In genomic region chr17:85088401-85088800, GRCm38 (mm10) we compare ENCODE assay signal across 15 mouse cellular contexts. TPM values are rescaled to one million over a fixed set of nuclear protein-coding genes. Genes with fewer than 3 reads are reported as not detected.
DNase-seq lines count a peak whose midpoint lies in the region; ATAC-seq and TF ChIP-seq lines count a peak whose summit lies in the region.
"Had no signal": no experiment of that assay in that cellular context is flagged by ENCODE, and none has a peak within 500 bp of the region (broad histone marks: within the 10 kb centered on the region; RNA-seq: fewer than 3 reads in every experiment).

No protein-coding gene starts in this region.

- H3K9me3 ChIP-seq in hindbrain, postnatal 0 days (ENCODE audit: low read length) = no peaks in the 10 kb centered on the region
- H3K9me3 ChIP-seq in midbrain, postnatal 0 days (ENCODE audit: low read length) = no peaks in the 10 kb centered on the region

- TF ChIP-seq POLR2A in heart, adult 2 months (IDR thresholded peaks at IDR 0.05; ENCODE audit: insufficient read depth, low read depth, low read length) = no peak

- no peak overlapping the region for H3K9ac ChIP-seq in heart, adult 2 months (ENCODE audit: low read depth, low read length)
- H3K9ac ChIP-seq in hindbrain, postnatal 0 days (replicated peaks; ENCODE audit: low read length) = no peak overlapping the region
- no peak overlapping the region for H3K9ac ChIP-seq in midbrain, postnatal 0 days (replicated peaks; ENCODE audit: low read length, poor library complexity, severe bottlenecking)
- H3K9ac ChIP-seq: liver, postnatal 0 days had no signal

- H3K4me3 ChIP-seq in heart, adult 2 months = no peak overlapping the region
- peak overlapping the region; percentile 83; the same call in 1 of the 2 replicates for H3K4me3 ChIP-seq in left cerebral cortex, adult 2 months
- no peak overlapping the region for H3K4me3 ChIP-seq in hindbrain, postnatal 0 days (ENCODE audit: low read length)
- H3K4me3 ChIP-seq in midbrain, postnatal 0 days (ENCODE audit: low read depth, low read length) = peak overlapping the region; percentile 88; the same call in 1 of the 2 replicates

- 88% methylated on average over 11 of the region's 11 CpGs for WGBS in heart, adult 2 months
- 84% methylated on average over 11 of the region's 11 CpGs for WGBS in hindbrain, postnatal 0 days
- 81% methylated on average over 11 of the region's 11 CpGs for WGBS in midbrain, postnatal 0 days

- DNase-seq in heart, adult 2 months = no peak
- DNase-seq in heart, adult 9 months (ENCODE audit: low spot score in 2 of 2) = no peak
- DNase-seq in left cerebral cortex, adult 2 months (ENCODE audit: extremely low spot score in 1 of 2, low spot score in 2 of 2) = no peak
- DNase-seq in left cerebral cortex, adult 11 months (ENCODE audit: low spot score) = no peak
- DNase-seq in hindbrain, postnatal 0 days (ENCODE audit: low spot score) = no peak
- DNase-seq in midbrain, postnatal 0 days (ENCODE audit: low spot score) = no peak
- no peak for DNase-seq in adrenal gland, postnatal 4 days (ENCODE audit: low spot score in 2 of 2)
- DNase-seq in left cerebral cortex, postnatal 36 days (ENCODE audit: low spot score in 2 of 2) = no peak
- DNase-seq: adrenal gland, postnatal 36 days; kidney, postnatal 25 days; liver; liver, postnatal 0 days; lung, postnatal 14 days; right cerebral cortex, postnatal 4 days; thymus, postnatal 36 days had no signal

- ATAC-seq in hindbrain, postnatal 0 days = no peak
- ATAC-seq in midbrain, postnatal 0 days (ENCODE audit: low FRiP score) = no peak
- ATAC-seq: liver, postnatal 0 days had no signal

- no peaks in the 10 kb centered on the region for H3K27me3 ChIP-seq in heart, adult 2 months (ENCODE audit: control insufficient read depth, insufficient read depth, low read length)
- H3K27me3 ChIP-seq in hindbrain, postnatal 0 days (ENCODE audit: insufficient read depth, low read length) = no peaks in the 10 kb centered on the region
- no peaks in the 10 kb centered on the region for H3K27me3 ChIP-seq in midbrain, postnatal 0 days (ENCODE audit: insufficient read depth, low read length)

- H3K27ac ChIP-seq in heart, adult 2 months = peak overlapping the region; percentile 75
- H3K27ac ChIP-seq in left cerebral cortex, adult 2 months = no peak overlapping the region
- H3K27ac ChIP-seq in hindbrain, postnatal 0 days = no peak overlapping the region
- H3K27ac ChIP-seq in midbrain, postnatal 0 days (ENCODE audit: low read depth, low read length) = no peak overlapping the region

- no peaks in the 10 kb centered on the region for H3K79me2 ChIP-seq in heart, adult 2 months (replicated peaks; ENCODE audit: control insufficient read depth, insufficient read depth, low read length)

- H3K4me1 ChIP-seq in heart, adult 2 months (ENCODE audit: control insufficient read depth, insufficient read depth, low read length) = peaks cover 4% of the 10 kb centered on the region; the same call in 1 of the 2 replicates
- no peaks in the 10 kb centered on the region for H3K4me1 ChIP-seq in hindbrain, postnatal 0 days (ENCODE audit: insufficient read depth, low read length)
- peaks cover 17% of the 10 kb centered on the region; the same call in 1 of the 2 replicates for H3K4me1 ChIP-seq in midbrain, postnatal 0 days (ENCODE audit: insufficient read depth, low read length)

- TF ChIP-seq CTCF in heart, adult 2 months (IDR thresholded peaks at IDR 0.05) = no peak
- no peak for TF ChIP-seq CTCF in left cerebral cortex, adult 2 months (IDR thresholded peaks at IDR 0.05)
- TF ChIP-seq CTCF in hindbrain, postnatal 0 days (IDR thresholded peaks at IDR 0.05; ENCODE audit: low read depth) = no peak
- TF ChIP-seq CTCF in midbrain, postnatal 0 days (IDR thresholded peaks at IDR 0.05) = no peak

- H3K4me2 ChIP-seq in hindbrain, postnatal 0 days (ENCODE audit: low read depth, low read length) = peak overlapping the region; percentile 68; the same call in 1 of the 2 replicates
- peak overlapping the region; percentile 74 for H3K4me2 ChIP-seq in midbrain, postnatal 0 days (ENCODE audit: low read depth, low read length, poor library complexity, severe bottlenecking)

- TF ChIP-seq EP300 in heart, adult 2 months (IDR thresholded peaks at IDR 0.05; ENCODE audit: insufficient read depth, low read depth, low read length) = no peak

- intact Hi-C loops in heart, adult 2 months (cut with DNase I) = no loop called here
- intact Hi-C loops in left cerebral cortex, adult 2 months (cut with DNase I) = loop anchor here (10.0 kb wide), 1 partner anchor 214 kb away; no protein-coding TSS in a partner anchor
- intact Hi-C loops in left cerebral cortex, postnatal 36 days (cut with DNase I) = no loop called here

- H3K36me3 ChIP-seq in heart, adult 2 months (ENCODE audit: control insufficient read depth, insufficient read depth, low read length) = peaks cover 3% of the 10 kb centered on the region
- H3K36me3 ChIP-seq in hindbrain, postnatal 0 days (ENCODE audit: insufficient read depth, low read length) = no peaks in the 10 kb centered on the region
- H3K36me3 ChIP-seq in midbrain, postnatal 0 days (ENCODE audit: insufficient read depth, low read length) = no peaks in the 10 kb centered on the region

RNA-seq across cellular contexts. Expression of gene Prepl, which starts 1.6 kb away (rescaled TPM):
- 100 to 1,000 TPM; 122 to 142 TPM for total RNA-seq in heart, adult 2 months (2021)
- polyA plus RNA-seq in heart, adult 2 months (2012; rRNA removed) = 36.1 and 86.5 TPM in 2 replicates
- 100 to 1,000 TPM; 370 to 404 TPM for total RNA-seq in left cerebral cortex, adult 2 months (2021)
- total RNA-seq in hindbrain, postnatal 0 days (2014; rRNA removed) = 94.0 and 104 TPM in 2 replicates
- 105 and 124 TPM in 2 replicates for polyA plus RNA-seq in hindbrain, postnatal 0 days (2015; fragmentation: Nextera tagmentation; extraction: Ambion mirVana)
- 111 and 149 TPM in 2 replicates for total RNA-seq in midbrain, postnatal 0 days (2014; rRNA removed)
- polyA plus RNA-seq in midbrain, postnatal 0 days (2015; fragmentation: Nextera tagmentation; extraction: Ambion mirVana) = 150 and 151 TPM in 2 replicates
- total RNA-seq in adrenal gland, postnatal 4 days (2021) = 10 to 100 TPM; 43.4 to 44.8 TPM
- 100 to 1,000 TPM; 358 to 385 TPM for total RNA-seq in left cerebral cortex, postnatal 36 days (2021)

RNA-seq across cellular contexts. Expression of gene Camkmt, which starts 2.0 kb away (rescaled TPM):
- total RNA-seq in heart, adult 2 months (2021) = 1 to 10 TPM; 3.5 to 4.2 TPM
- 1.1 and 1.2 TPM in 2 replicates for polyA plus RNA-seq in heart, adult 2 months (2012; rRNA removed)
- 10 to 100 TPM; 12.8 to 13.6 TPM for total RNA-seq in left cerebral cortex, adult 2 months (2021)
- 5.2 and 8.4 TPM in 2 replicates for total RNA-seq in hindbrain, postnatal 0 days (2014; rRNA removed)
- polyA plus RNA-seq in hindbrain, postnatal 0 days (2015; fragmentation: Nextera tagmentation; extraction: Ambion mirVana) = 15.4 and 15.9 TPM in 2 replicates
- total RNA-seq in midbrain, postnatal 0 days (2014; rRNA removed) = 6.1 and 12.6 TPM in 2 replicates
- 21.4 and 21.5 TPM in 2 replicates for polyA plus RNA-seq in midbrain, postnatal 0 days (2015; fragmentation: Nextera tagmentation; extraction: Ambion mirVana)
- total RNA-seq in adrenal gland, postnatal 4 days (2021) = 1 to 10 TPM; 6.8 to 8.5 TPM
- 1 to 10 TPM; 9.5 to 10.0 TPM for total RNA-seq in left cerebral cortex, postnatal 36 days (2021)

Comparison
In these comparisons a context has a peak if more than half of its experiments do, and no peak if none do; other contexts are left out.
1. H3K4me3 ChIP-seq: peak in left cerebral cortex, adult 2 months (single experiment) and midbrain, postnatal 0 days (single experiment); none in heart, adult 2 months (single experiment) and hindbrain, postnatal 0 days (single experiment).